Mouse (Mus musculus): Measurements from ENCODE around the gene Kmo. TPM values are rescaled to one million over a fixed set of nuclear protein-coding genes. Genes with fewer than 3 reads are reported as not detected.

The Kmo gene
- polyA plus RNA-seq, 1 experiment: 0.20 TPM

DNA sequence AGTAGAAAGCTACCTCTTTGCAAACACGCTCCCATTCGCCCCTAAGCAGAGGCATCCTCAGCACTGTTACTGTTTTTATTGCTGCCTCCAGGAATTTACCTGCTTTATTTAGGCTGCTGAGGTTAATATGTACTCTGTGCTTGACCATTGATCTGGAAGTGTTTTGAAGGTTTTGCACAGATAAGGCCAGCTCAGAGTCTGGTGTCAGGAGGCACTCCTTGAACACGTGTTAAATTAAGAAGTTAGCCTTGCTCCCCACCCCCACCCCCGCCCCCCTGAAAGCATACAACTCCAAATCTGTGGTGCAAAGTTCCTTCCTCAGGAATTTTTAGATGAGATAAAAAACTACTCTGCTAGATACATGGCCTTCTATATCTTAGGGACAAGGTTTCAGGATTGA is 81.0 kb downstream of the Kmo start:
- Histone ChIP-seq H3K4me3 (replicated peaks; ENCODE audit: insufficient read depth, low read depth, low read length) (no peak overlapping the region), H3K4me1 (ENCODE audit: control insufficient read depth, insufficient read depth, low read length) (no peaks in the 10 kb centered on the region), H3K27ac (ENCODE audit: insufficient read depth, low read length) (no peak overlapping the region), H3K27me3 (ENCODE audit: control insufficient read depth, insufficient read depth, low read length) (no peaks in the 10 kb centered on the region)
- TF ChIP-seq POLR2A (IDR thresholded peaks at IDR 0.05; ENCODE audit: borderline replicate concordance, insufficient read depth, low read length): no peak
- TF ChIP-seq CTCF (IDR thresholded peaks at IDR 0.05; ENCODE audit: borderline replicate concordance, insufficient read depth, low read depth, low read length): no peak
- no peak for DNase-seq
- 78% methylated on average over 4 of the region's 4 CpGs for WGBS

DNA sequence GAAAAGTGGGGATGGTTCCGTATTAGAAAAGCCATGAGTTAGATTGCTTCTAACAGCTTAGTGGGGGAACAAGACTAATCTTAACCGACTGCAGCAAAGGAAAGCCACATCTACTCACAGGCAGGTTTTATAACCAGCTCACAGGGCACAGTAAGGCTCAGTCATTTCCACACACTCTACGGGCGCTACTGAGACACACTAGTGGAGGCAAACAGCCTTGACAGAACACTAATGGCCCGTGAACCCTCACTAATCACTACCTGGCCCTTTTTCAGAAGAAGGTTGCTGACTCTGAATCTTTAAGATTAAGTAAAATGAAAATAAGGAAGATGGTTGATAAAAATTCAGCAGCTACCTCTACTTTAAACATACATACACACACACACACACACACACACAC is 87.4 kb downstream of the Kmo start:
- Histone ChIP-seq H3K4me1 (ENCODE audit: control insufficient read depth, insufficient read depth, low read length) (no peaks in the 10 kb centered on the region), H3K4me3 (replicated peaks; ENCODE audit: insufficient read depth, low read depth, low read length) (no peak overlapping the region), H3K27ac (ENCODE audit: insufficient read depth, low read length) (no peak overlapping the region), H3K27me3 (ENCODE audit: control insufficient read depth, insufficient read depth, low read length) (no peaks in the 10 kb centered on the region)
- DNase-seq: no peak
- WGBS: 66% methylated on average over 5 of the region's 5 CpGs
- TF ChIP-seq CTCF (IDR thresholded peaks at IDR 0.05; ENCODE audit: borderline replicate concordance, insufficient read depth, low read depth, low read length) (no peak), POLR2A (IDR thresholded peaks at IDR 0.05; ENCODE audit: borderline replicate concordance, insufficient read depth, low read length) (no peak)

DNA sequence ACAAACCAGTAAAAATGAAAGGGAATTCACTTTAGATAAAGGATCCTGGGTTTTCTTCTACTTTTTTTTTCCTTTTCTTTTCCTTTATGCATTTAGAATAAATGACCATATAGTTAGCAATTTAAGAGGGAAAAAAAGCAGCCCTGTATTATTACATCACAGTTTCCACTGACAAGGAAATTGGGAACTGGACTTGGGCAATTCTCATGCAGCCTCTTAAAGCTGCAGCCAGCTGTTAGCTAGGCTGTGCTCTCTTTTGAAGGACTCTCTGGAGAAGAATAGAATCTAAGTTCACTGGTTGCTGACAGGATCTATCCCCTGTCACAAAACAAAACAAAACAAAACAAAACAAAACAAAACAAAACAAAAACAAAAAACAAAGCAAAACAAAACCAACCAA is 87.8 kb downstream of the Kmo start:
- Histone ChIP-seq H3K4me3 (replicated peaks; ENCODE audit: insufficient read depth, low read depth, low read length) (no peak overlapping the region), H3K27me3 (ENCODE audit: control insufficient read depth, insufficient read depth, low read length) (no peaks in the 10 kb centered on the region), H3K4me1 (ENCODE audit: control insufficient read depth, insufficient read depth, low read length) (no peaks in the 10 kb centered on the region), H3K27ac (ENCODE audit: insufficient read depth, low read length) (no peak overlapping the region)
- DNase-seq: no peak
- no peak for TF ChIP-seq POLR2A (IDR thresholded peaks at IDR 0.05; ENCODE audit: borderline replicate concordance, insufficient read depth, low read length)
- no peak for TF ChIP-seq CTCF (IDR thresholded peaks at IDR 0.05; ENCODE audit: borderline replicate concordance, insufficient read depth, low read depth, low read length)

Other genes with a start within 250 kb of the Kmo start
- 52.0 and 54.9 TPM in 2 replicates for gene Rgs7, start 127.9 kb upstream of the Kmo start, polyA plus RNA-seq (2012; rRNA removed)
- 129 and 142 TPM in 2 replicates for gene Fh1, start 5.3 kb downstream of the Kmo start, polyA plus RNA-seq (2012; rRNA removed)
- gene Opn3, start 72.4 kb downstream of the Kmo start, polyA plus RNA-seq (2012; rRNA removed): 6.7 and 7.7 TPM in 2 replicates
- 3.8 and 4.1 TPM in 2 replicates for gene Chml, start 72.5 kb downstream of the Kmo start, polyA plus RNA-seq (2012; rRNA removed)
- gene Wdr64, start 78.2 kb downstream of the Kmo start, polyA plus RNA-seq (2012; rRNA removed): not detected in 2 replicates

Measured in cerebellum, adult 2 months (tissue).